Mouse (Mus musculus) B cell, adult 2 months (primary cell): Measurements from ENCODE around the gene Scgb1b2.

ENCODE experiments used
- DNase-seq, 2 experiments: peaks; one replicate each; pipeline ENCODE4 v3.0.0; 2022

Scgb1b2 gene

DNA sequence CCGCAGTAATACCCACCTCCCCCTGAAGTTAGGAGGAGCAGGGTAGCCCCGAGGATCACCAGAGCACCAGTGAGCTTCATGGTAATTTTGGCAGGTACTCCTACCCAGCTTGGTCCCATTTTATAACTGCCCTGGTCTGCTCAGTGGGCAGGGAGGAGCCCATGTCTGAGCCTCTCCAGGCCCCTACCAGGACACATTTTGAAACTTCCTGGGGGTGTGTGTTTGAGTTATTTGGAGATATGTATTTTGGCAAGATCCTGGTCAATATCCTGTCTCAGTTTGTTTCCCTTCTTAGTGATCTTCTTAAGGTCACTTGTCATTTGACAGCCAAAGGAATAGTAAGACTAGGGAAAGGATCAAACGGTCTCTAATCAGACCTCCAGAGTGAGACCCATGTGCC lies at the start of gene Scgb1b2:
TSS of gene Scgb1b2 (minus strand) at position 101 of the 400 bp plus-strand sequence.
- no peak for DNase-seq

DNA sequence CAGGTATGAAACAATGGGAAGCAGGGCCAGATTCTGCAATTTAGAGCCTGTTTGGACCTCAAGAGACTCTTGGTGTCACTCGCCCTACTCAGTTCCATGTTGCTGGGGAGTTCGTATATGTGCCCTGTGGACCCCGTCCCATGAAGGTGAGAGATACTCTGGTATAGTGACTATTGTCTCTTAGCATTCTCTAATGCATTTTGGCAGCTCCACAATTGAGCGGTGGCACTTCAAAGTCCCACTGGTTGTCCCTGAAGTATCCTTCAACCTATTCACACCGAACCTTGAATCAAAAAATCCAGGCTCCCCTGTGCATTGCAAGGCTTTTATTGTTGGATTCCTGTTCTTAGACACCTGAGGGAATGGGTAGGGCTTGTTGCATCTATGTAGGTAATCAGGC lies 1.4 kb downstream of the Scgb1b2 start, which contains the start of gene Scgb2b2:
TSS of gene Scgb2b2 (plus strand) at position 301 of the 400 bp plus-strand sequence.
- no peak for DNase-seq
